Mouse (Mus musculus) hindbrain, postnatal 0 days (tissue): ENCODE measurements at regions not wholly inside any gene's neighbourhood (a gene's known extent, or its start where the extent isn't known, plus 50 kb on each side); places are given as distances from the start of the nearest gene placed in this dataset.
"Not testable (repeated sequence)": the region's sequence is repeated elsewhere in the genome, so short reads cannot be mapped to it uniquely, and the experiment has no call there.

Experiments
- ATAC-seq: fragments of 200-750 bp; cut with Nextera tagmentation; 2 replicates; pipeline ENCODE4 v1.8.0; 2017; ENCODE audit warnings: mild to moderate bottlenecking, moderate TSS enrichment, moderate library complexity
- DNase-seq: peaks from one replicate; pipeline ENCODE4 v3.0.0-alpha.2; 2015; ENCODE audit warnings: low spot score
- H3K27ac ChIP-seq: fragments of 300-500 bp; sonication (generic); 2 replicates; pipeline ENCODE4 v1.5.1; 2014; ENCODE audit warnings: mild to moderate bottlenecking
- H3K27me3 ChIP-seq: fragments of 300-500 bp; sonication (generic); 2 replicates; pipeline ENCODE4 v1.6.1; 2014; ENCODE audit warnings: low read length, mixed read lengths; ENCODE audit not compliant: insufficient read depth
- H3K36me3 ChIP-seq: fragments of 300-500 bp; sonication (generic); 2 replicates; pipeline ENCODE4 v1.6.1; 2014; ENCODE audit warnings: low read length, mixed read lengths; ENCODE audit not compliant: insufficient read depth
- H3K4me1 ChIP-seq: fragments of 300-500 bp; sonication (generic); 2 replicates; pipeline ENCODE4 v1.6.1; 2014; ENCODE audit warnings: antibody characterized with exemption, low read length, mixed read lengths; ENCODE audit not compliant: insufficient read depth
- H3K4me2 ChIP-seq: fragments of 300-500 bp; sonication (generic); 2 replicates; pipeline ENCODE4 v1.6.1; 2014; ENCODE audit warnings: low read depth, mild to moderate bottlenecking, low read length, moderate library complexity, mixed read lengths
- H3K4me3 ChIP-seq: fragments of 300-500 bp; sonication (generic); 2 replicates; pipeline ENCODE4 v1.5.1; 2014; ENCODE audit warnings: low read length
- H3K9ac ChIP-seq: fragments of 300-500 bp; sonication (generic); replicated peaks from 2 replicates; pipeline ENCODE4 v1.6.1; 2014; ENCODE audit warnings: mild to moderate bottlenecking, low read length, moderate library complexity, mixed read lengths
- H3K9me3 ChIP-seq: fragments of 300-500 bp; sonication (generic); 2 replicates; pipeline ENCODE4 v1.6.1; 2016; ENCODE audit warnings: low read length, mixed read lengths
- CTCF ChIP-seq: IDR thresholded peaks from 2 replicates; pipeline ENCODE4 v1.5.1; 2016; ENCODE audit warnings: antibody characterized with exemption, control low read depth, low read depth
- WGBS: fragments of 180-500 bp; shearing (Covaris S2); extraction: QIAGEN DNeasy Blood & Tissue Kit; methylation state at CpG from one replicate; pipeline ENCODE4 v1.1.7; 2014; 5-methylcytosine and 5-hydroxymethylcytosine counted together

- Histone ChIP-seq H3K27ac (no peak overlapping the region), H3K4me1 (peaks cover 3% of the 10 kb centered on the region; the same call in 1 of the 2 replicates), H3K4me2 (no peak overlapping the region), H3K9ac (no peak overlapping the region), H3K27me3 (no peaks in the 10 kb centered on the region), H3K36me3 (no peaks in the 10 kb centered on the region), H3K9me3 (no peaks in the 10 kb centered on the region), H3K4me3 (no peak overlapping the region)
- 88% methylated on average over 7 of the region's 7 CpGs for WGBS
- DNase-seq, result no peak
- no peak for TF ChIP-seq CTCF
- no peak for ATAC-seq
Observed at GRCm38 (mm10) chr13:44480128-44480527, 249.1 kb upstream of the Jarid2 start.

GRCm38 (mm10) chr13:44482661-44483060 lies 246.6 kb upstream of the Jarid2 start:
- no peaks in the 10 kb centered on the region for H3K36me3 ChIP-seq
- H3K27me3 ChIP-seq, result no peaks in the 10 kb centered on the region
- H3K9ac ChIP-seq, result no peak overlapping the region
- DNase-seq (no peak), ATAC-seq (no peak)
- H3K4me1 ChIP-seq, result peaks cover 3% of the 10 kb centered on the region; the same call in 1 of the 2 replicates
- H3K27ac ChIP-seq, result no peak overlapping the region
- H3K4me2 ChIP-seq, result no peak overlapping the region
- TF ChIP-seq CTCF, result no peak
- no peaks in the 10 kb centered on the region for H3K9me3 ChIP-seq
- H3K4me3 ChIP-seq, result no peak overlapping the region
- WGBS, result 83% methylated on average over 7 of the region's 7 CpGs

GRCm38 (mm10) chr13:44484582-44485329 lies 244.5 kb upstream of the Jarid2 start:
- Histone ChIP-seq H3K27me3 (no peaks in the 10 kb centered on the region), H3K4me2 (peak overlapping the region; percentile 22; the same call in 1 of the 2 replicates), H3K9ac (no peak overlapping the region), H3K27ac (peak overlapping the region; percentile 42; the same call in 1 of the 2 replicates), H3K9me3 (no peaks in the 10 kb centered on the region), H3K4me1 (peaks cover 3% of the 10 kb centered on the region; the same call in 1 of the 2 replicates), H3K4me3 (no peak overlapping the region), H3K36me3 (no peaks in the 10 kb centered on the region)
- TF ChIP-seq CTCF, result no peak
- ATAC-seq (peak; percentile 73), DNase-seq (peak; percentile 76)
- 46% methylated on average over 14 of the region's 14 CpGs for WGBS

- Histone ChIP-seq H3K4me3 (no peak overlapping the region), H3K27ac (no peak overlapping the region), H3K4me2 (no peak overlapping the region), H3K9ac (no peak overlapping the region), H3K4me1 (no peaks in the 10 kb centered on the region), H3K27me3 (no peaks in the 10 kb centered on the region), H3K36me3 (no peaks in the 10 kb centered on the region), H3K9me3 (no peaks in the 10 kb centered on the region)
- 66% methylated on average over 4 of the region's 4 CpGs for WGBS
- ATAC-seq (no peak), DNase-seq (no peak)
- no peak for TF ChIP-seq CTCF
Observed at GRCm38 (mm10) chr13:44490935-44491465, 238.3 kb upstream of the Jarid2 start.

GRCm38 (mm10) chr13:44493884-44494283 lies 235.4 kb upstream of the Jarid2 start:
- DNase-seq (no peak), ATAC-seq (no peak)
- Histone ChIP-seq H3K27ac (no peak overlapping the region), H3K9ac (no peak overlapping the region), H3K4me3 (no peak overlapping the region), H3K27me3 (no peaks in the 10 kb centered on the region), H3K9me3 (no peaks in the 10 kb centered on the region), H3K4me2 (no peak overlapping the region), H3K4me1 (no peaks in the 10 kb centered on the region), H3K36me3 (no peaks in the 10 kb centered on the region)
- TF ChIP-seq CTCF, result no peak
- 70% methylated on average over 3 of the region's 3 CpGs for WGBS

- TF ChIP-seq CTCF, result no peak
- WGBS, result 87% methylated on average over 10 of the region's 10 CpGs
- Histone ChIP-seq H3K27ac (no peak overlapping the region), H3K4me3 (no peak overlapping the region), H3K36me3 (no peaks in the 10 kb centered on the region), H3K4me1 (no peaks in the 10 kb centered on the region), H3K27me3 (no peaks in the 10 kb centered on the region), H3K9me3 (no peaks in the 10 kb centered on the region), H3K9ac (no peak overlapping the region), H3K4me2 (no peak overlapping the region)
- DNase-seq, result no peak
- ATAC-seq, result no peak
Observed at GRCm38 (mm10) chr13:44495450-44495849, 233.8 kb upstream of the Jarid2 start.

GRCm38 (mm10) chr13:44496596-44496995 lies 232.7 kb upstream of the Jarid2 start:
- Histone ChIP-seq H3K27ac (no peak overlapping the region), H3K27me3 (no peaks in the 10 kb centered on the region), H3K9me3 (no peaks in the 10 kb centered on the region), H3K4me3 (no peak overlapping the region), H3K9ac (no peak overlapping the region), H3K4me1 (no peaks in the 10 kb centered on the region; the same call in 1 of the 2 replicates), H3K4me2 (no peak overlapping the region), H3K36me3 (no peaks in the 10 kb centered on the region)
- DNase-seq, result peak; percentile 39
- TF ChIP-seq CTCF, result no peak
- WGBS, result 34% methylated on average over 9 of the region's 9 CpGs
- ATAC-seq, result no peak

- not testable (repeated sequence) for H3K27ac ChIP-seq, H3K4me2 ChIP-seq, H3K36me3 ChIP-seq, H3K9me3 ChIP-seq, DNase-seq, ATAC-seq, H3K9ac ChIP-seq, H3K4me3 ChIP-seq, H3K4me1 ChIP-seq, H3K27me3 ChIP-seq
- 83% methylated on average over 5 of the region's 5 CpGs for WGBS
Observed at GRCm38 (mm10) chr13:44500896-44501295, 228.4 kb upstream of the Jarid2 start.
